Mouse (Mus musculus) CH12.LX (cell line): ENCODE results near the gene 1700018B08Rik. TPM values are rescaled to one million over a fixed set of nuclear protein-coding genes. Genes with fewer than 3 reads are reported as not detected.

Experiments
- DNase-seq: peaks from one replicate; pipeline ENCODE4 v3.0.0-alpha.2; 2013; ENCODE audit errors: extremely low read depth
- H3K27ac ChIP-seq: 2 replicates; pipeline ENCODE4 v1.5.1; 2012; ENCODE audit warnings: low read depth, mild to moderate bottlenecking, control low read depth, moderate library complexity; ENCODE audit not compliant: insufficient read depth
- H3K27me3 ChIP-seq: replicated peaks from 2 replicates; pipeline ENCODE3; 2012; ENCODE audit warnings: inconsistent platforms
- H3K36me3 ChIP-seq, 2 experiments: replicated peaks in 1 of 2; 2 replicates each; pipeline versions ENCODE3 to v1.6.1; 2012; ENCODE audit warnings: inconsistent platforms in 1 of 2, low read length in 1 of 2, mild to moderate bottlenecking in 1 of 2, mixed read lengths in 1 of 2, moderate library complexity in 1 of 2; ENCODE audit not compliant: control insufficient read depth in 1 of 2, insufficient read depth in 1 of 2
- H3K4me1 ChIP-seq, 2 experiments: 2 replicates each; pipeline ENCODE4 v1.6.1; 2012; ENCODE audit warnings: inconsistent platforms in 1 of 2, moderate library complexity in 1 of 2; ENCODE audit not compliant: insufficient read depth in 2 of 2, control insufficient read depth in 1 of 2
- H3K4me2 ChIP-seq: 2 replicates; pipeline ENCODE4 v1.6.1; 2012; ENCODE audit warnings: low read depth, mild to moderate bottlenecking, control low read depth; ENCODE audit not compliant: poor library complexity, insufficient read depth, severe bottlenecking
- H3K4me3 ChIP-seq, 3 experiments: fragments of 150-350 bp in 1 of 3; sonication (generic) in 1 of 3; replicated peaks in 1 of 3; 2 replicates each; pipeline versions ENCODE3 to v1.5.1; 2011 to 2012; ENCODE audit warnings: low read depth in 2 of 3, low read length in 2 of 3, mild to moderate bottlenecking in 2 of 3, moderate library complexity in 2 of 3, control low read depth in 1 of 3, improper control_type of control experiment in 1 of 3, inconsistent platforms in 1 of 3, mixed read lengths in 1 of 3; ENCODE audit not compliant: poor library complexity in 1 of 3
- H3K79me2 ChIP-seq: replicated peaks from 2 replicates; pipeline ENCODE4 v1.6.1; 2012; ENCODE audit warnings: mild to moderate bottlenecking, moderate library complexity; ENCODE audit not compliant: control insufficient read depth, poor library complexity, insufficient read depth, severe bottlenecking; ENCODE audit errors: extremely low read depth
- H3K9ac ChIP-seq: 2 replicates; pipeline ENCODE4 v1.6.1; 2012; ENCODE audit warnings: low read depth, mild to moderate bottlenecking, control low read depth, moderate library complexity; ENCODE audit not compliant: insufficient read depth
- H3K9me3 ChIP-seq: replicated peaks from 2 replicates; pipeline ENCODE3; 2012; ENCODE audit warnings: low read length, inconsistent platforms, mixed read lengths
- BHLHE40 ChIP-seq: IDR thresholded peaks from 2 replicates; pipeline ENCODE4 v1.6.1; 2011; ENCODE audit warnings: mild to moderate bottlenecking, low read depth, low read length, improper control_type of control experiment
- CHD1 ChIP-seq: IDR thresholded peaks from 2 replicates; pipeline ENCODE4 v1.6.1; 2012; ENCODE audit warnings: low read depth, low read length, improper control_type of control experiment, inconsistent platforms
- CHD2 ChIP-seq: IDR thresholded peaks from 2 replicates; pipeline ENCODE4 v1.6.1; 2011; ENCODE audit warnings: low read length, improper control_type of control experiment
- ELF1 ChIP-seq: IDR thresholded peaks from 2 replicates; pipeline ENCODE4 v1.6.1; 2014; ENCODE audit warnings: low read depth, mild to moderate bottlenecking, inconsistent platforms, low read length, improper control_type of control experiment
- EP300 ChIP-seq: IDR thresholded peaks from 2 replicates; pipeline ENCODE4 v1.6.1; 2011; ENCODE audit warnings: low read length, improper control_type of control experiment
- ETS1 ChIP-seq: conservative IDR thresholded peaks from 2 replicates; pipeline ENCODE4 v1.6.1; 2012; ENCODE audit warnings: low read depth, mild to moderate bottlenecking, inconsistent platforms, low read length, improper control_type of control experiment, moderate library complexity
- GABPA ChIP-seq: IDR thresholded peaks from 2 replicates; pipeline ENCODE4 v1.6.1; 2012; ENCODE audit warnings: low read depth, low read length, improper control_type of control experiment, inconsistent platforms; ENCODE audit not compliant: insufficient replicate concordance
- MAX ChIP-seq: IDR thresholded peaks from 2 replicates; pipeline ENCODE4 v1.6.1; 2011; ENCODE audit warnings: low read length, improper control_type of control experiment
- MEF2A ChIP-seq: IDR thresholded peaks from 2 replicates; pipeline ENCODE4 v1.6.1; 2014; ENCODE audit warnings: low read depth, mild to moderate bottlenecking, inconsistent platforms, low read length, improper control_type of control experiment, borderline replicate concordance
- MXI1 ChIP-seq: IDR thresholded peaks from 2 replicates; pipeline ENCODE4 v1.6.1; 2011; ENCODE audit warnings: mild to moderate bottlenecking, low read depth, low read length, improper control_type of control experiment
- NELFE ChIP-seq: IDR thresholded peaks from 2 replicates; pipeline ENCODE4 v1.6.1; 2011; ENCODE audit warnings: low read depth, low read length, improper control_type of control experiment
- PAX5 ChIP-seq: IDR thresholded peaks from 2 replicates; pipeline ENCODE4 v1.6.1; 2012; ENCODE audit warnings: low read length, inconsistent platforms, mixed read lengths
- POLR2A ChIP-seq: IDR thresholded peaks from 2 replicates; pipeline ENCODE4 v1.6.1; 2011; ENCODE audit warnings: low read depth, mild to moderate bottlenecking, improper control_type of control experiment, low read length
- POLR2AphosphoS2 ChIP-seq: IDR thresholded peaks from 2 replicates; pipeline ENCODE4 v1.6.1; 2011; ENCODE audit warnings: low read depth, low read length, improper control_type of control experiment
- RAD21 ChIP-seq: IDR thresholded peaks from 2 replicates; pipeline ENCODE4 v1.6.1; 2011; ENCODE audit warnings: low read depth, mild to moderate bottlenecking, low read length, improper control_type of control experiment, moderate library complexity
- SIN3A ChIP-seq: IDR thresholded peaks from 2 replicates; pipeline ENCODE4 v1.6.1; 2012; ENCODE audit warnings: low read length, improper control_type of control experiment, inconsistent platforms
- SMC3 ChIP-seq: IDR thresholded peaks from 2 replicates; pipeline ENCODE4 v1.6.1; 2011; ENCODE audit warnings: low read depth, low read length, improper control_type of control experiment
- TCF12 ChIP-seq: IDR thresholded peaks from 2 replicates; pipeline ENCODE4 v1.6.1; 2014; ENCODE audit warnings: low read depth, mild to moderate bottlenecking, inconsistent platforms, low read length, improper control_type of control experiment
- USF1 ChIP-seq: IDR thresholded peaks from 2 replicates; pipeline ENCODE4 v1.6.1; 2014; ENCODE audit warnings: low read depth, mild to moderate bottlenecking, inconsistent platforms, low read length, improper control_type of control experiment
- ZC3H11A ChIP-seq: IDR thresholded peaks from 2 replicates; pipeline ENCODE4 v1.6.1; 2012; ENCODE audit warnings: low read depth, mild to moderate bottlenecking, inconsistent platforms, low read length, improper control_type of control experiment
- ZKSCAN1 ChIP-seq: IDR thresholded peaks from 2 replicates; pipeline ENCODE4 v1.6.1; 2012; ENCODE audit warnings: low read depth, inconsistent platforms, low read length, improper control_type of control experiment, borderline replicate concordance
- ZMIZ1 ChIP-seq: IDR thresholded peaks from 2 replicates; pipeline ENCODE4 v1.6.1; 2012; ENCODE audit warnings: low read depth, mild to moderate bottlenecking, inconsistent platforms, low read length, improper control_type of control experiment
- ZNF384 ChIP-seq: IDR thresholded peaks from 2 replicates; pipeline ENCODE4 v1.6.1; 2012; ENCODE audit warnings: low read depth, low read length, improper control_type of control experiment, inconsistent platforms
- dilution Hi-C: fragments of 300-500 bp; cut with MboI; formaldehyde crosslinking; loops from 2 replicates; pipeline ENCODE4 v1.14.3; 2020; ENCODE audit warnings: low sequenced_read_pairs; ENCODE audit not compliant: extremely low pct_unique_long_range_greater_than_20kb, extremely low pct_ligation_motif_present
- in situ Hi-C: fragments of 300-500 bp; cut with MboI; formaldehyde crosslinking; loops from 3 replicates; pipeline ENCODE4 v1.14.3; 2019; ENCODE audit warnings: low sequenced_read_pairs, low pct_ligation_motif_present, low pct_unique_long_range_greater_than_20kb, mixed read lengths
- polyA plus RNA-seq: library from polyadenylated mRNA; unstranded; fragments of >175 nt; gene quantifications from 2 replicates; pipeline ENCODE4 v1.2.1, GENCODE M21; 2012; ENCODE audit warnings: low read depth; ENCODE audit not compliant: insufficient read length
- total RNA-seq, 2 experiments: library from RNA; depleted of rRNA; stranded (reverse); fragments of 300-350 nt in 1 of 2; fragments of >200 nt in 1 of 2; gene quantifications; 2 replicates each; pipeline ENCODE4 v1.2.3; 2012 to 2014

1700018B08Rik gene
- total and polyA plus RNA-seq, 3 experiments: not detected

- in situ Hi-C loops: no loop called here
- H3K4me1 ChIP-seq: no peaks in the 10 kb centered on the region
- no peak for TF ChIP-seq EP300
- no peak for TF ChIP-seq POLR2AphosphoS2
- no peak for TF ChIP-seq NELFE
- TF ChIP-seq BHLHE40: no peak
- TF ChIP-seq ZNF384: no peak
- no peak for TF ChIP-seq MEF2A
- TF ChIP-seq ETS1: no peak
- no peak for TF ChIP-seq CHD1
- TF ChIP-seq ELF1: no peak
- TF ChIP-seq SMC3: no peak
- no peak for TF ChIP-seq CHD2
- TF ChIP-seq POLR2A: no peak
- TF ChIP-seq PAX5: no peak
- TF ChIP-seq ZKSCAN1: no peak
- dilution Hi-C loops: no loop called here
- no peak overlapping the region for H3K4me2 ChIP-seq
- peaks cover 32 to 91% of the 10 kb centered on the region in 2 experiments for H3K36me3 ChIP-seq
- no peak overlapping the region for H3K9ac ChIP-seq
- no peak for DNase-seq
- H3K79me2 ChIP-seq: no peaks in the 10 kb centered on the region
- no peaks in the 10 kb centered on the region for H3K9me3 ChIP-seq
- no peaks in the 10 kb centered on the region for H3K27me3 ChIP-seq
- no peak overlapping the region for H3K4me3 ChIP-seq
- no peak overlapping the region for H3K27ac ChIP-seq
These were observed 18.8 kb upstream of the 1700018B08Rik start for GRCm38 (mm10) chr8:121562941-121563351.

GRCm38 (mm10) chr8:121561636-121562345 lies 17.7 kb upstream of the 1700018B08Rik start:
- peaks cover 35 to 88% of the 10 kb centered on the region in 2 experiments for H3K36me3 ChIP-seq
- TF ChIP-seq ZC3H11A (no peak), SMC3 (no peak), PAX5 (no peak), GABPA (no peak), POLR2AphosphoS2 (no peak), ZMIZ1 (no peak), RAD21 (no peak), ETS1 (no peak), SIN3A (no peak), MAX (no peak), TCF12 (no peak), USF1 (no peak), ZKSCAN1 (no peak), MEF2A (no peak), MXI1 (no peak)
- in situ Hi-C loops: no loop called here

More at GRCm38 (mm10) chr8:121561636-121562345, 17.7 kb upstream of the 1700018B08Rik start:
- Histone ChIP-seq H3K4me2 (no peak overlapping the region), H3K27me3 (no peaks in the 10 kb centered on the region), H3K27ac (no peak overlapping the region), H3K9me3 (no peaks in the 10 kb centered on the region), H3K4me3 (no peak overlapping the region), H3K79me2 (no peaks in the 10 kb centered on the region), H3K9ac (no peak overlapping the region), H3K4me1 (no peaks in the 10 kb centered on the region)
- dilution Hi-C loops: no loop called here
- no peak for DNase-seq
